Mouse (Mus musculus): ENCODE results near the gene Sox8. TPM values are rescaled to one million over a fixed set of nuclear protein-coding genes. Genes with fewer than 3 reads are reported as not detected.

Sox8 gene
- total RNA-seq, 2 experiments from 2014 or later: 55.6 to 60.1 TPM

DNA sequence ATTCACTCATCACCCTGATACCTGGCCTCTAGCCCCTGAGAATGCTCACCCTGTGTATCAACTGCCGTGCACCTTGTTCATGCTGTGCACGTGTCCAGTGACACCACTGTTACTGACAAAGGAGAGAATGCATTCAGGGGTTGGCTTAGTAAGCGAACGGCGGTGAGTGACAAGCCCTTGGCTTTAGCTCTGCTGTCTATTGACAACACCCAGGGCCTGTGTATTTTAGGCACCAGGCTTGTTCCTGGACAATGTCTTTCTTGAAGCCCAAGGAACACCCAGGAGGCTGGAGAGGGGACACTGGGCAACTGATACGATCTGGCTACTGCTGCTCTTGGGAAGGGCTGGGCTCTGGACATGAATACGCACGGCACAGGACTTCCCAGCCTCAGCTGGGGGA is 11.6 kb upstream of the Sox8 start:
- DNase-seq (ENCODE audit: low spot score in 2 of 2): no peak

DNA sequence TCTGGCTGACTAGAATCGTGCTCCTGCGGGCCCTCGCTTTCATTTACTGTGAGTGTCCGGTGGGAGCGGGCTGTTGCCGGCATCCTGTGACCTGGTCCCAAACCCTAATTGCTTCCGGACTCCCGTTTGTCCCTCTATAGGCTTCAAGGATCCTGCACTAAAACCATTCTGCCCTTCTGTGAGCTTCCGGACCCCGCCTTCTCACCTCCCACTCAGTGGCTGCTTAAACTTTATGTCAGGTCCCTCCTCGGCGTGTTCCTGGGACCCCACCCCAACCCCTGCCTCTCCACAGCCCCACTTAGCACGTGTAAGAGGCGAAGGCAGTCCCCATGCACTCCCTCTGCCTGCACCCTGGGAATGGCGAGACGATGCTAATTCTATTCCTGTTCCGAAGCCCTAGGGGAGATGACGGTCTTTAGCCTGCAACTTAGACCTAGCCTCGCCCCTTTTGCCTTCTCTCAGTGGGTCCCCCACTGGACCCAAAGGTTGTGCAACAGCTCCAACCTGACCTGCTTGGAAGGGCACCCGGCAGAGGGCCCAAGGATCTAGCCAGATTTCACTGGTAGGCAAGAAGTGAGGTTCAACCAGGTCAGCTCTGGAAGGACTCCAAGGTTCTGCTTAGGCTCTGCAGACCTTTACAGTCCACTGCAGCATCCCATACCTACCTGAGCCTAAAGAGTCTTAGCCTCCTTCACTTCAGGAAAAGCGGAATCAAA is 9.0 kb upstream of the Sox8 start:
- no peak for DNase-seq (ENCODE audit: low spot score in 2 of 2)

DNA sequence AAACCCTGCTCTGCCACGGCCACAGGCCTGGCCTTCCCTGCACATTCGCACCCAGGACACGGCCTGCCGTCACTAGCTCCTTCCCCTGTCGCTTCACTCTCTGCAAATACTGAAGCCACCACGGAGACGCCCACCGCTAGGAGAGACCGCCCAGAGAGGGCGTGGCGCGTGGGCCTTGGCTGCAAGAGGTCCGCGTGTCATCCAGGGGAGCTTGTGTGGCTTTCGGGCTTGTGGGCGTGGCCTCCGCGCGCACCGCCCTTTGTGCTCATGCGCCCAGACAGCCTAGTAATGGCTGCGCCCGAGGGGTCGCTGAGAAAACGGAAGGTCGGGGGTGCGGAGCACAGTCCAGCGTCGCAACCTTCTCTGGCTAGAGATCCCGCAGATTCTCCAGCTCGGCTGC is 8.4 kb upstream of the Sox8 start, which contains the start of gene Lmf1:
TSS of gene Lmf1 (plus strand) at position 166 of the 400 bp plus-strand sequence.
- peak; percentile 94 to 97 for DNase-seq (ENCODE audit: low spot score in 2 of 2)

GRCm38 (mm10) chr17:25577702-25578101 is 7.2 kb upstream of the Sox8 start:
- no peak for DNase-seq (ENCODE audit: low spot score in 2 of 2)

GRCm38 (mm10) chr17:25577263-25577662 is 6.8 kb upstream of the Sox8 start:
- DNase-seq (ENCODE audit: low spot score in 2 of 2): no peak

- DNase-seq (ENCODE audit: low spot score in 2 of 2): no peak
These were observed 5.5 kb upstream of the Sox8 start for GRCm38 (mm10) chr17:25576034-25576433.

GRCm38 (mm10) chr17:25575208-25575971 is 4.9 kb upstream of the Sox8 start:
- DNase-seq (ENCODE audit: low spot score in 2 of 2): peak in 1 of 2 experiments; percentile 66

DNA sequence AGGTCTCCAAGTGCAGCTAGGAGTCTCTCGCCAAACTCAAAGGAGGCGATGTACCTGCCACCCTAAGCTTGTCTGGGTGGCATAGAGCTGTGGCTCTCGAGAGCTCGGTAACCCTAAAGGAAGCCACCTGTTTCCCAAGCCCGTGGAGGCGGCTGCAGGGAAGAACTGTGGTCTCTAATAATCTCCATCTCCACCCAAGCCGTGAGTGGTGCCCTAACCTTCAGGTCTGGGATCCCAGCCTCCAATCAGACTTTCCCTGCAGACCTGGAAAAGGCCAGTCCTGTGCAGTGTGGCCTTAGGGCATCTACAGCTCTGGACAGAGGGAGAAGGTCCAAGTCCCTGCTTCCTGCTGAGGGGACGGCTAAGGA is 951 bp upstream of the Sox8 start:
- DNase-seq (ENCODE audit: low spot score in 2 of 2): no peak

DNA sequence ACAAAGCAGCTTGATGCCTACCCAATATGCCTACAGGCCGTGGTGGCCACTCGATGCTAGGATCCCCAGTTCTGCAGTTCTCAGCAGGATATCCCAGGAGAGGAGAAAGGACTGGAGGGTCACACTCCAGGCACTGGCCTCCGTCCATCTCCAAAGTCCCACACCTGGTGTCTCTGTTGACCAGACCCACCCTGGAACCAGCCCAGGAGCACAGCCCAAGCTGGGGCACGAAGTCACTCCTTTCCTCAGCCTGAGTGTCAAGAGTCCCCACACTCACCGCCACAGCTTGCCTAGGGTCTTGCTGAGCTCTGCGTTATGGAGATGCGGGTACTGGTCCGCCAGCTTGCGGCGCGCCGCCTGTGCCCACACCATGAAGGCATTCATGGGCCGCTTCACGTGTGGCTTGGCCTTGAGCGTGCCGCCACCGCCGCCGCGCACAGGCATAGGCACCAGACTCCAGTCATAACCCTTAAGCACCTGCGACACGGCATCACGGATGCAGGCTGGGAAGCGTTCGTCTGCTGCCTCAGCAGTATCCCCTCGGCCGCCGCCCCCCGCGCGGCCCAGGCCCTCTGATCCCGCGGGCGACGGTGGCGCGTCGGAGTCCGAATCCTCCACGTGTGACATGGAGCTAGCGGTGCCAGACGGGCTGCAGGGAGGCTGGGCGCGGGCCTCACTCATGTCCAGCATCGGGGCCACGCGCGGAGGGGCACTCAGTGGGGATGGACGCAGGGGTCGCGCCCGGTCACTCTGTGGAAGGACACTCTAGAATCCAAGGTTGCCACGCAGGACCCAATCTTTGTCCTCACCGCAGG is 446 bp downstream of the Sox8 start:
- DNase-seq (ENCODE audit: low spot score in 2 of 2): peak in 1 of 2 experiments; percentile 45

DNA sequence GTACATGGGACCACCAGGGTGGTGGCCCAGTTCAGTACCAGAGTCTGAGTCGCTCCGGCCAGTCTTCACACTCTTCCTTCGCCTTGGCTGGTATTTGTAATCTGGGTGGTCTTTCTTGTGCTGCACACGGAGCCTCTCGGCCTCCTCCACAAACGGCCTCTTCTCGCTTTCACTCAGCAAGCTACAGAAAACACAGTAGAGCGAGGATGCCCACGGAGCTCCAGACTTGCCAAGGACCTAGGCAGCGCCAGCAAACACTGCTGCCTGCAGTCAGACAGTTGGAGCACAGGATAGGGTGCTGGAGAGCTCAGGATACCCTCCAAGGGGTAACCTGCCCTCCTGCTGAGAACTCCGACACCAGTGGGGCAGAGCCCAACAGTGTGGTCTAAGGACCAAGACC is 1.6 kb downstream of the Sox8 start:
- DNase-seq (ENCODE audit: low spot score in 2 of 2): peak; percentile 35 to 60

DNA sequence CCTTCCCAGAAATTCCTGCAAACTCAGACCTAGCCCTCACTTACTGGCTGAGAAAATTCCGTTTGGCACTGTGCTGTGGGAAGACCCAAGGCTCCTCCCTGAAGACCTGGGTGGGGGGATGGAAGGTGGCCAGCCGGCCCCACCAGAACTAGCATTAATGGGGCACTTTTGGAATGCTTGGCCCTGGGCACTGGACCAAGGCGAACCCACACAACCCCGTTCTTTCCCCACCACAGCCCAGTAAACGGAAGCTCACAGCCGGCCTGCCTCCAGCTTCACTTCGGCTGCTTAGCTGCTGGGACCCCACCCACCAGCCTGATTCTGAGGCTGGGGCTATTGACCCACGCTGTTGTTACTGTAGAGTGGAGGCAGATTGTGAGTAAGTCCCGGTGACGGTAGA is 2.3 kb downstream of the Sox8 start:
- DNase-seq (ENCODE audit: low spot score in 2 of 2): peak; percentile 35 to 58

DNA sequence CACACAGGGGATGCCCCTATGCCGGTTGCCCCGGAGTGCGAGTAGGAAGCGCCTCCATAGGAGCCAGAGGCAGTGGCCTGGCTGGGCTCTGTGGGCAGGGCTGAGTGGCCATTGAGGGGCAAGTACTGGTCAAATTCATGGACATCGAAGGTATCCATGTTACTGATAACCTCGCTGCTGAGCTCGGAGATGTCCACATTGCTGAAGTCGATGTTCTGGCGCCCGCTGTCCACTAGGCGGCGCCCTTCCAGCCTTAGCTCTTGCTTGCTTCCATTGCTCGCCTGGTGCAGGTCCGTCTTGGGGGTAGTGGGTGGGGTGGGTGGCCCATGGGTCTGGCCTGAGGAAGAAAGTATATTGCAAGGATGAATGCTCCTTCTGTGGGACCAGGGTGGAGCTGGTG is 2.7 kb downstream of the Sox8 start:
- DNase-seq (ENCODE audit: low spot score in 2 of 2): peak; percentile 74 to 93

GRCm38 (mm10) chr17:25567261-25567660 is 3.2 kb downstream of the Sox8 start:
- peak in 1 of 2 experiments; percentile 62 for DNase-seq (ENCODE audit: low spot score in 2 of 2)

GRCm38 (mm10) chr17:25565860-25566600 is 4.5 kb downstream of the Sox8 start:
- DNase-seq (ENCODE audit: low spot score in 2 of 2): no peak

GRCm38 (mm10) chr17:25565244-25565643 is 5.2 kb downstream of the Sox8 start:
- peak in 1 of 2 experiments; percentile 59 for DNase-seq (ENCODE audit: low spot score in 2 of 2)

DNA sequence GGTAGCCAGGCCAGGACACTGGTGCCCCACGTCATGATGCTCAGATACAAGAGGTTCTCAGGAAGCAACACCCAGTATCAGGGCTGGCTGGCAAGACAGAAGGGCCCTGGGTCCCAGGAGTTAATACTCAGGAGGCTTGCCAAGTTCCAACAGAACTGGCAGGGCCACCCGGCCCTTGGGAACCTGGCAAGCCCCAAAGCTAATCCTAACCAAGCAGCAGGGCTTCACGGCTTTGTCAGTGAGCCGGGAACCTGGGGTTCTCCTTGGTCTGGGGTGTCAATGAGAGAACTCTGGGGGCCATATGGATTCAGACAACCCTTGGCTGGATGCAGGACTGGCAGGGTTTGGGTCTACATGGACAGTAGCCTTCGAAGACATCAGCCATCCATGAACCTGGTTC is 6.0 kb downstream of the Sox8 start:
- peak in 1 of 2 experiments; percentile 66 for DNase-seq (ENCODE audit: low spot score in 2 of 2)

DNA sequence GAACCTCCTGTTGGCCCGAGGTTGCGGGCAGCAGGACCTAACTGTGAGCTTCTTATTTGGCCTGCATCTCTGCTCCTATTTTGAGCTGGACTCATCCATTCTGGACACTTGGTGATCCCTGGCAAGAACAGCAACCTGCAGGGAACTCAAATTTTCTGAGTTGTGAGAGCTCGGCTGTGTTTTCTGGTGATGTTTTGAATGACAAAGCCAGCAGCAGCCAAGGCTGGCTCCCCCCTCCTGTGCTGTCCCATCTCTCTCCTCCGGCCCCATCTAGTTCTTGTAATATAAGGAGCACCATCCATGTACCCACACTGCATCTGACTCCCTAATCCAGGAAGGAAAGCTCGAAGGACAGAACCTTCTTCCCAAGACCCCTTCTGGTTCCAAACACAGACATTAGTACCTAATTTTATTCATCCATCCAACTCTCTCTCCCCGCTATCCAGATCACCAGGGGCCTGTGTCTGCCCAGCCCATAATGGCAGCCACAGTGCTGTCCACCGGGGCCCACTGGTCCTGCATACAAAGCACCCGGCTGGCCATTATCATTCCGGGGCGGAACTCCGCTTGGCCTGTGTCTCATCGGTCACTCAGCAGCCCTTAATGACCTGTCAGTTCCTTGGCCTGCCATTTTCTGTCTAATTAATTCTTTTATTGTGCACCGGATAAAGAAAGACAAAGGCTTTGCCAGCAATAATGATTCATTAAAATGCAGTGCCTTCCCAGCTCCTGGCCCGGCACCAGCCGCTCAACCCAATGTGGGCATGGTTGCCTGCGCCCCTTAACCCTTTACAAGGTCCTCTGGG is 9.1 kb downstream of the Sox8 start:
- peak; percentile 37 to 73 for DNase-seq (ENCODE audit: low spot score in 2 of 2)

DNA sequence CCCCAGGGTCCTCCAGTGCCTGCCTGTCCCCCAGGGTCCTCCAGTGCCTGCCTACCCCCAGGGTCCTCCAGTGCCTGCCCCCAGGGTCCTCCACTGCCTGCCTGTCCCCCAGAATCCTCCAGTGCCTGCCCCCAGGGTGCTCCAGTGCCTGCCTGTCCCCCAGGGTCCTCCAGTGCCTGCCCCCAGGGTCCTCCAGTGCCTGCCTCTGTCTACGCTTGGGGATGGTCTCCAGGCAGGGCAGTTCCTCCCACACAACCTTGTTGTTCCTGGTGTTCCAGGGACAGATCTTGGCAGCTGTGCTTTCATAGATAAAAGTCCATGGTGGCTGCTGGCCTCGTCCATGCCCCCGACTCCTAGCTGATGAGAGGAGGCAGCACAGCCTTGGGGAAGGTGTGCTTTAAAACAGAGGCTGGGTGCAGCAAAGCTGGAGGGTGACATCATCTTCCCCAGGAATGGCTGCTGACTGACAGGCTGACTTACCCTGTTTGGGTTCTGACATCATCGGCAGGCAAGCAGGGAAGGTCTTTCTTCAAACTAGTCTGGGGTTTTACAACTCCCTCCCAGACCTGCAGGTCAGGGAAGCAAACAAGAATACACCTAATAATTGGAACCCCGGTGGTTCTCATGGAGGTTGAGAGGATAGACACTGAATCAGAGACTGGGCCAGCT is 9.8 kb downstream of the Sox8 start:
- no peak for DNase-seq (ENCODE audit: low spot score in 2 of 2)

DNA sequence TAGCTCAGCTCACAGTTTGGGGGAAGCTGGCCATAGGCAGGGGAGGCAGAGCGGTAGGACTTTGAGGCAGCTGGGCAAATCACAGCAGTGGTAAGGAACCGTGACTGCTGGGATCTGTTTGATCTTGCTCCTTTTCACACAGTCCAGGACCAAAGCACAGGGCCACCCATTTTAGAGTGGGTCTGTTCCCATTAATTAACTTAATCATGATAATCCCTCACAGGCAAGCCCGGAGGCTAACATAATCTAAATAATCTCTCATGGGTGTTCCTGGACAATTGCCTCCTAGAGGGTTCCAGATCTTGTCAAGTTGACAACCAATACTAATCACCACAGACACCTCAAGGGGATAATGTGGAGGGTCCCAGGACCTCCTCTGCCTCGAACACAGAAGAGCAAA is 10.9 kb downstream of the Sox8 start:
- no peak for DNase-seq (ENCODE audit: low spot score in 2 of 2)

Data from layer of hippocampus, adult 18-20 months (tissue).